Mouse (Mus musculus): ENCODE results near the gene Nox4.

Gene Nox4

GRCm38 (mm10) chr7:87245856-87246579 lies at the start of gene Nox4:
Gene Nox4 (plus strand): TSS chr7:87246096.
- no peak for DNase-seq (ENCODE audit: low spot score in 2 of 2)

GRCm38 (mm10) chr7:87204751-87205150 lies 41.1 kb upstream of the Nox4 start:
- DNase-seq (ENCODE audit: low spot score in 2 of 2), result no peak

GRCm38 (mm10) chr7:87221712-87222111 lies 24.2 kb upstream of the Nox4 start:
- no peak for DNase-seq (ENCODE audit: low spot score in 2 of 2)

- DNase-seq (ENCODE audit: low spot score in 2 of 2), result no peak
Observed at GRCm38 (mm10) chr7:87222751-87223150, 23.1 kb upstream of the Nox4 start.

- no peak for DNase-seq (ENCODE audit: low spot score in 2 of 2)
Observed at GRCm38 (mm10) chr7:87225617-87226016, 20.3 kb upstream of the Nox4 start.

- DNase-seq (ENCODE audit: low spot score in 2 of 2), result no peak
Observed at GRCm38 (mm10) chr7:87227051-87227948, 18.6 kb upstream of the Nox4 start.

GRCm38 (mm10) chr7:87229502-87229901 lies 16.4 kb upstream of the Nox4 start:
- DNase-seq (ENCODE audit: low spot score in 2 of 2), result no peak

- DNase-seq (ENCODE audit: low spot score in 2 of 2), result no peak
Observed at GRCm38 (mm10) chr7:87241139-87241538, 4.8 kb upstream of the Nox4 start.

GRCm38 (mm10) chr7:87246580-87246934 lies 661 bp downstream of the Nox4 start:
- peak; percentile 1 to 12 for DNase-seq (ENCODE audit: low spot score in 2 of 2)

GRCm38 (mm10) chr7:87246940-87247339 lies 1.0 kb downstream of the Nox4 start:
- no peak for DNase-seq (ENCODE audit: low spot score in 2 of 2)

GRCm38 (mm10) chr7:87247926-87248325 lies 2.0 kb downstream of the Nox4 start:
- no peak for DNase-seq (ENCODE audit: low spot score in 2 of 2)

GRCm38 (mm10) chr7:87252071-87252470 lies 6.2 kb downstream of the Nox4 start:
- no peak for DNase-seq (ENCODE audit: low spot score in 2 of 2)

- no peak for DNase-seq (ENCODE audit: low spot score in 2 of 2)
Observed at GRCm38 (mm10) chr7:87277225-87277624, 31.3 kb downstream of the Nox4 start.

- DNase-seq (ENCODE audit: low spot score in 2 of 2), result no peak
Observed at GRCm38 (mm10) chr7:87303726-87304315, 57.9 kb downstream of the Nox4 start.

GRCm38 (mm10) chr7:87321571-87321970 lies 75.7 kb downstream of the Nox4 start:
- DNase-seq (ENCODE audit: low spot score in 2 of 2), result no peak

- no peak for DNase-seq (ENCODE audit: low spot score in 2 of 2)
Observed at GRCm38 (mm10) chr7:87322085-87322484, 76.2 kb downstream of the Nox4 start.

- no peak for DNase-seq (ENCODE audit: low spot score in 2 of 2)
Observed at GRCm38 (mm10) chr7:87330782-87331558, 85.1 kb downstream of the Nox4 start.

GRCm38 (mm10) chr7:87345598-87345997 lies 99.7 kb downstream of the Nox4 start:
- no peak for DNase-seq (ENCODE audit: low spot score in 2 of 2)

- no peak for DNase-seq (ENCODE audit: low spot score in 2 of 2)
Observed at GRCm38 (mm10) chr7:87352818-87353217, 106.9 kb downstream of the Nox4 start.

GRCm38 (mm10) chr7:87367834-87368233 lies 121.9 kb downstream of the Nox4 start:
- no peak for DNase-seq (ENCODE audit: low spot score in 2 of 2)

- DNase-seq (ENCODE audit: low spot score in 2 of 2), result peak in 1 of 2 experiments; percentile 9
Observed at GRCm38 (mm10) chr7:87369131-87369530, 123.2 kb downstream of the Nox4 start.

- no peak for DNase-seq (ENCODE audit: low spot score in 2 of 2)
Observed at GRCm38 (mm10) chr7:87370789-87371188, 124.9 kb downstream of the Nox4 start.

Measured in heart, adult 9 months (tissue).